Mouse (Mus musculus) gastrocnemius, adult 2 months (tissue): ENCODE measurements around the gene Fam234b. TPM values are rescaled to one million over a fixed set of nuclear protein-coding genes. Genes with fewer than 3 reads are reported as not detected.

Source experiments
- DNase-seq: peaks from one replicate; pipeline ENCODE4 v3.0.0; 2022
- H3K27ac ChIP-seq: fragments of 200-600 bp; 2 replicates; pipeline ENCODE4 v1.8.1; 2022; ENCODE audit warnings: mild to moderate bottlenecking
- H3K4me3 ChIP-seq: fragments of 200-600 bp; 2 replicates; pipeline ENCODE4 v1.8.1; 2022; ENCODE audit warnings: mild to moderate bottlenecking, moderate library complexity
- CTCF ChIP-seq: fragments of 200-600 bp; IDR thresholded peaks from 2 replicates; pipeline ENCODE4 v1.8.1; 2022; ENCODE audit warnings: antibody characterized with exemption, mild to moderate bottlenecking, moderate library complexity
- intact Hi-C: fragments of 180-260 bp; cut with DNase I; formaldehyde crosslinking; loops from one replicate; pipeline ENCODE4 v1.15.1; 2025
- total RNA-seq, 2 experiments: library from RNA; stranded (reverse); gene quantifications; 2 replicates each; pipeline ENCODE4 v1.2.3; 2021

The Fam234b gene
- total RNA-seq, 2 experiments from 2014 or later: 2.7 to 3.8 TPM

GRCm38 (mm10) chr6:135240361-135240760 is 42.6 kb downstream of the Fam234b start:
- intact Hi-C loops: no loop called here

GRCm38 (mm10) chr6:135245586-135245985 is 47.8 kb downstream of the Fam234b start:
- H3K27ac ChIP-seq: no peak overlapping the region
- H3K4me3 ChIP-seq: no peak overlapping the region
- intact Hi-C loops: loop anchor here (5.0 kb wide), 1 partner anchor 98 kb away; no protein-coding TSS in a partner anchor
- no peak for TF ChIP-seq CTCF
- no peak for DNase-seq

More at GRCm38 (mm10) chr6:135240361-135240760, 42.6 kb downstream of the Fam234b start:
- no peak for TF ChIP-seq CTCF
- Histone ChIP-seq H3K27ac (no peak overlapping the region), H3K4me3 (no peak overlapping the region)
- no peak for DNase-seq

- no peak for DNase-seq
- H3K27ac ChIP-seq: no peak overlapping the region
- intact Hi-C loops: loop anchor here (5.0 kb wide), 1 partner anchor 101 kb away; no protein-coding TSS in a partner anchor
- no peak overlapping the region for H3K4me3 ChIP-seq
- no peak for TF ChIP-seq CTCF
Observed at GRCm38 (mm10) chr6:135247861-135248260, 50.1 kb downstream of the Fam234b start.

GRCm38 (mm10) chr6:135249846-135250531 is 52.2 kb downstream of the Fam234b start:
- peak overlapping the region; percentile 81 for H3K27ac ChIP-seq
- TF ChIP-seq CTCF: peak; percentile 96
- peak overlapping the region; percentile 53 for H3K4me3 ChIP-seq

GRCm38 (mm10) chr6:135250926-135251699 is 53.3 kb downstream of the Fam234b start:
- no peak for DNase-seq
- TF ChIP-seq CTCF: no peak
- H3K4me3 ChIP-seq: no peak overlapping the region
- peak overlapping the region; percentile 81 for H3K27ac ChIP-seq
- intact Hi-C loops: loop anchor here (2.0 kb wide), 1 partner anchor 118 kb away; no protein-coding TSS in a partner anchor

More at GRCm38 (mm10) chr6:135249846-135250531, 52.2 kb downstream of the Fam234b start:
- intact Hi-C loops: loop anchor here (1.0 to 5.0 kb wide), 4 partner anchors 103 to 150 kb away; no protein-coding TSS in a partner anchor
- peak; percentile 83 for DNase-seq

GRCm38 (mm10) chr6:135251849-135252727 is 54.3 kb downstream of the Fam234b start:
- intact Hi-C loops: loop anchor here (2.0 kb wide), 1 partner anchor 117 kb away; no protein-coding TSS in a partner anchor
- Histone ChIP-seq H3K27ac (peak overlapping the region; percentile 81), H3K4me3 (peak overlapping the region; percentile 47)
- DNase-seq: no peak
- TF ChIP-seq CTCF: no peak

GRCm38 (mm10) chr6:135252728-135253077 is 54.9 kb downstream of the Fam234b start:
- intact Hi-C loops: no loop called here
- no peak for TF ChIP-seq CTCF
- Histone ChIP-seq H3K27ac (peak overlapping the region; percentile 81), H3K4me3 (peak overlapping the region; percentile 47)
- DNase-seq: peak; percentile 89

- intact Hi-C loops: no loop called here
- no peak for TF ChIP-seq CTCF
- Histone ChIP-seq H3K27ac (peak within 1 kb of the TSS; percentile 81), H3K4me3 (no peak within 1 kb of the TSS)
- peak; percentile 26 for DNase-seq
Observed at GRCm38 (mm10) chr6:135254153-135254552, 56.4 kb downstream of the Fam234b start, which contains the start of gene Gsg1. TSS of gene Gsg1 (minus strand) at chr6:135254351.

GRCm38 (mm10) chr6:135260435-135260834 is 62.7 kb downstream of the Fam234b start:
- no peak for DNase-seq
- no peak overlapping the region for H3K27ac ChIP-seq
- no peak overlapping the region for H3K4me3 ChIP-seq
- TF ChIP-seq CTCF: no peak; the same call in 1 of the 2 replicates
- intact Hi-C loops: no loop called here

GRCm38 (mm10) chr6:135261124-135261523 is 63.3 kb downstream of the Fam234b start:
- no peak for TF ChIP-seq CTCF
- no peak for DNase-seq
- no peak overlapping the region for H3K27ac ChIP-seq
- intact Hi-C loops: no loop called here
- H3K4me3 ChIP-seq: no peak overlapping the region

GRCm38 (mm10) chr6:135262565-135262964 is 64.8 kb downstream of the Fam234b start:
- TF ChIP-seq CTCF: no peak
- H3K27ac ChIP-seq: no peak overlapping the region
- intact Hi-C loops: no loop called here
- DNase-seq: no peak
- no peak overlapping the region for H3K4me3 ChIP-seq

GRCm38 (mm10) chr6:135264136-135264535 is 66.4 kb downstream of the Fam234b start:
- peak; percentile 23; the same call in 1 of the 2 replicates for TF ChIP-seq CTCF
- no peak overlapping the region for H3K27ac ChIP-seq
- intact Hi-C loops: no loop called here
- no peak for DNase-seq
- H3K4me3 ChIP-seq: no peak overlapping the region
